ENCODE assay signal across 7 mouse cellular contexts in genomic region chr9:62243991-62244611, GRCm38 (mm10). TPM values are rescaled to one million over a fixed set of nuclear protein-coding genes. Genes with fewer than 3 reads are reported as not detected.
DNase-seq lines count a peak whose midpoint lies in the region; ATAC-seq and TF ChIP-seq lines count a peak whose summit lies in the region.

No protein-coding gene starts in this region.

- TF ChIP-seq POLR2A in cerebellum, adult 2 months (IDR thresholded peaks at IDR 0.05; ENCODE audit: borderline replicate concordance, insufficient read depth, low read length): no peak

- peak; percentile 86 for TF ChIP-seq CTCF in cerebellum, adult 2 months (IDR thresholded peaks at IDR 0.05; ENCODE audit: borderline replicate concordance, insufficient read depth, low read depth, low read length)

- no peaks in the 10 kb centered on the region for H3K27me3 ChIP-seq in cerebellum, adult 2 months (ENCODE audit: control insufficient read depth, insufficient read depth, low read length)
- no peaks in the 10 kb centered on the region for H3K27me3 ChIP-seq in hindbrain, embryonic 13.5 days
- peaks cover 65% of the 10 kb centered on the region for H3K27me3 ChIP-seq in megakaryocyte, embryonic 14.5 days (replicated peaks)

- H3K9me3 ChIP-seq in hindbrain, embryonic 13.5 days: peaks cover 3% of the 10 kb centered on the region; the same call in 1 of the 2 replicates
- peaks cover 19% of the 10 kb centered on the region for H3K9me3 ChIP-seq in megakaryocyte, embryonic 14.5 days

- H3K36me3 ChIP-seq in hindbrain, embryonic 13.5 days: no peaks in the 10 kb centered on the region
- no peaks in the 10 kb centered on the region for H3K36me3 ChIP-seq in megakaryocyte, embryonic 14.5 days (replicated peaks; ENCODE audit: low read length)

- DNase-seq in WW6 (ENCODE audit: low read depth, low spot score): peak; percentile 49
- DNase-seq in cerebellum, adult 2 months: peak; percentile 75 to 85
- peak; percentile 64 to 66 for DNase-seq in layer of hippocampus, postnatal 36 days
- DNase-seq in right cerebral cortex, postnatal 25 days: peak; percentile 63

- WGBS in cerebellum, adult 2 months: 16% methylated on average over 19 of the region's 19 CpGs
- WGBS in hindbrain, embryonic 13.5 days: 21% methylated on average over 19 of the region's 19 CpGs

- no peak overlapping the region for H3K27ac ChIP-seq in cerebellum, adult 2 months (ENCODE audit: insufficient read depth, low read length)
- peak overlapping the region; percentile 25; the same call in 1 of the 2 replicates for H3K27ac ChIP-seq in hindbrain, embryonic 13.5 days

- peak overlapping the region; percentile 59 for H3K4me3 ChIP-seq in cerebellum, adult 2 months (replicated peaks; ENCODE audit: insufficient read depth, low read depth, low read length)
- no peak overlapping the region for H3K4me3 ChIP-seq in hindbrain, embryonic 13.5 days
- H3K4me3 ChIP-seq in megakaryocyte, embryonic 14.5 days (replicated peaks): peak overlapping the region; percentile 62

- H3K4me2 ChIP-seq in hindbrain, embryonic 13.5 days: peak overlapping the region; percentile 31

- H3K4me1 ChIP-seq in cerebellum, adult 2 months (ENCODE audit: control insufficient read depth, insufficient read depth, low read length): peaks cover 7% of the 10 kb centered on the region
- H3K4me1 ChIP-seq in hindbrain, embryonic 13.5 days (replicated peaks): peaks cover 22% of the 10 kb centered on the region
- peaks cover 11% of the 10 kb centered on the region for H3K4me1 ChIP-seq in megakaryocyte, embryonic 14.5 days

- H3K9ac ChIP-seq in hindbrain, embryonic 13.5 days: peak overlapping the region; percentile 2; the same call in 1 of the 2 replicates

- ATAC-seq in frontal cortex, adult (ENCODE audit: low TSS enrichment): peak; percentile 92
- ATAC-seq in hindbrain, embryonic 13.5 days (ENCODE audit: low FRiP score): peak; percentile 60; the same call in 1 of the 2 replicates

RNA-seq across cellular contexts. Expression of gene Spesp1, which starts 37.9 kb away (rescaled TPM):
- not detected in 2 replicates for polyA plus RNA-seq in cerebellum, adult 2 months (2012; rRNA removed)
- not detected in 2 replicates for polyA plus RNA-seq in hindbrain, embryonic 13.5 days (2015; fragmentation: Nextera tagmentation; extraction: Ambion mirVana)
- under 1 TPM; 0.30 to 0.35 TPM for total RNA-seq in layer of hippocampus, postnatal 36 days (2021)
- polyA plus RNA-seq in megakaryocyte, embryonic 14.5 days (2012; ENCODE audit: insufficient read depth, low replicate concordance): not detected in 2 replicates
